Mouse (Mus musculus) brain, embryonic 18.5 days (tissue): ENCODE measurements around the gene Add1.
"Not testable (repeated sequence)": the region's sequence is repeated elsewhere in the genome, so short reads cannot be mapped to it uniquely, and the experiment has no call there.

Experiments used
- DNase-seq: peaks from one replicate; pipeline ENCODE4 v3.0.0-alpha.2; 2012; ENCODE audit warnings: low read depth, low spot score

Gene Add1

DNA sequence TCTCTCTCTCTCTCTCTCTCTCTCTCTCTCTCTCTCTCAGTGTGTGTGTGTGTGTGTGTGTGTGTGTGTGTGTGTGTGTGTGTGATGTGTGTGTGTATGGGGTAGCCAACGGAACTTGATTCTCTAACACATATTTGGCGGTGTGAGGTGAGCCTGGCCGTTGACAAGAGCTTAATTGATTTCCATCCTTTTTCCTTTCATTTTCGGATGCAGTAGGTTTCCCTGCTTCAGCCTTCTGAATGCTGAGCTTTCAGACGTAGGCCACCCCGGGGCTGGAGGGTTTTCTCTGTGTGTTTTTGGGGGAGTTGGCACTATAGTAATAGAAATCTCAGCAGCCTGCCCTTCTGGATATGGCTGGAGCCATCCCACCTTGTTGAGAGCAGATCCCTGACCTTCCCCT lies 23.2 kb upstream of the Add1 start:
- DNase-seq = no peak

DNA sequence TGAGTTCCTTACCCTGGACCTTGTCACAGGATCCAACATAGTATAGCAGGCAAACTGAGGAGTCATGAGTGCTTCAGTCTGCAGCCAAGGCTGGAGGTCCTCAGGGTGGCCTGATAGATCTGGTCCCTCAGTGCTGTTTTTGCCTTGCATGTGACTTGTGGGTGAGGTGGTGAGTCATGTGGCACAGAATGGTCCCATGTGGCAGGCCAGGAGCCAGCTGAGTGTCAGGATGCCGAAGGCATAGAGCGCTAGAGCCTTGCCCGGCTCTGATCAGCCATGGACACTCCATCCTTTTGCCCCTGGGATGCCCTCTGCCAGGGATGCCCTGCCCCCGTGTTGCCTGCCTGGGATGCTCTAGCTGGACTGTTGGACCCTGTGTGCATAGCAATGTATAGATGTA lies 21.6 kb upstream of the Add1 start:
- no peak for DNase-seq

DNA sequence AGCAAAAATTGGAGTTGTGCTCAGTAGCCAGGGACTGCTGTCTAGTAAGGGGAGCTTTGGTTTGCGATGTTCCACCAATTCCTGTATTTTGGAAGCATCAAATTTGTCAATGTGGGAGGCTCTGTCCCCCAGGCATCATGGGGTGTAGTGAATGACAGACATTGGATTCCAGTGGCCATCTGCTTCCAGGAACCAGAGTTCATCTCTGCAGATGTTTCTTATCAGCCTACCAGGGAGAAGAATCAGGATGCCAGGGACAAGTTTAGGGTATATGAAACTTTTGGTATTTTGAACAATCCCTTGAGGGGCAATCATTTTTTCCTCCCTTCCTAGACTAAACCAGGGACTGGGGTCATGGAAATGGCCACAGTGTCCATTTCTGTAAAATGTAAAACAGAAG lies 9.6 kb upstream of the Add1 start:
- DNase-seq = no peak

DNA sequence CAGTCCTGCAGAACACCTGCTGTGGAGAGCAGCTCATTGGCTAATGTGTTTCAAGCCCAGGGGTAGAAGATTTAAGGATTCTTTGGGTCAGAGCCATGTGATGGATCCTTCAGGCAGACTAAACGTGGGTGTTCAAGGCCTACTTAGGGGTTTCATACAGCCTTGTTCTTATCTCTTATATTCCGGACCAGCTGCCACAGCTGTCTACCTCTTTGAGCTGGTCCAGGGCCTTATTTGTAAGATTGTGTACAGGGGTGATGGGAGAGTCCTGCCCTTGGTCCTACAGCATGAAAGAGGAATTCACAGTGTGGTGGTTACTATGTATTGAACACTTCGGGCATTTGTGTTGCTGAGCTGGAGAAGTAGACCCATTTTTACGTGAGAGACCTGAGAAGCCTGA lies 9.2 kb upstream of the Add1 start:
- no peak for DNase-seq

DNA sequence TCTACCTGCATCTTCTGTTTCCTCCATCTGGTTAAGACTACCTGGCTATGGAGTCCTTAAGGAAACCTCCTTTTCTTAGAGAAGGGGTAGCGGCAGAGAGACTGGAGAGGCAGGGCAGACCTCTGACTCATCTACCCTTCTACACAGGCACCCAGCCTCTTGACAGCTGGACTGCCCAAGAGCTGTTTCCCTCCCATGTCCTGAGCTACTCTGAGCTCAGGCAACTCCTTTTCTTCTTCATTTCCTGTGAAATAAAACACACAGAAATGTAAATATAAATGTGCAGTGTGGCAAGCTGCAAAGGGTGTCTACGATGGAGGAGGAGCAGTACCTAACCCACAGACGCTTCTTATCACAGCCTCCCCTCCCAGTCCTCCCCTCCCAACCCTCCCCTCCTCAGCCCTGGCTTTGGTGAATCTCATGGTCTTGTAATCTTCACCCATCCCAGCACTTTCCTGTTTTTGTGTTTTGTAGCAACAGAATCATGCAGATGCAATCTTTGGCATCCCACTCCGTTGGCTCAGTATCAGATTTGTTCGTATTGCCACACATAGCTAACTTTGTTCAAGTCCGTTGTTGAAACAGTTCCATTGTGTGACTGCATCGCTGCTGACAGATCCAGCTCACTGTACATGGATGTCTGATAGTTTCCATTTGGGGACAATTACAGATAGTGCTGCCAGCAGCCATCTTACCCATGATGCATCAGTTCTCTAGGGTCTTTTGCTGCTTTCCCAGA lies 7.8 kb upstream of the Add1 start:
- DNase-seq = peak; percentile 37

DNA sequence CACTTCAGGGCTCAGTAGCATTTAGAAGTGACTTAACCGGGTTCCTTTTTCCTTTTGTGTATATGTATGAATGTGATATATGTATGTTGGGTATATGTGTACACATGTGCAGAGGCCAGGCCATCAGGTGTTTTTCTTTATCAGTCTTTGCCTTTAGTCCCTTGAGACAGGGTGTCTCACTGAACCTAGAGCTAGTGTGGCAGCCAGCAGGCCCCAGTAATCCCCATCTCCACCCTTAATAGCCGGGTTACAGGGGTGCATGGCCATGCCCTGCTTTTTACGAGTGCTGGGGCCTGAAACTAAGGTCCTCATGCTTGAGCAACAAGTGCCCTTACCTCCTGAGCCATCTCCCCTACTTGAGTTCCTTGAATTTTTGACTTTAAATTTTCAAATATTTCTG lies 1.9 kb upstream of the Add1 start:
- DNase-seq = no peak

DNA sequence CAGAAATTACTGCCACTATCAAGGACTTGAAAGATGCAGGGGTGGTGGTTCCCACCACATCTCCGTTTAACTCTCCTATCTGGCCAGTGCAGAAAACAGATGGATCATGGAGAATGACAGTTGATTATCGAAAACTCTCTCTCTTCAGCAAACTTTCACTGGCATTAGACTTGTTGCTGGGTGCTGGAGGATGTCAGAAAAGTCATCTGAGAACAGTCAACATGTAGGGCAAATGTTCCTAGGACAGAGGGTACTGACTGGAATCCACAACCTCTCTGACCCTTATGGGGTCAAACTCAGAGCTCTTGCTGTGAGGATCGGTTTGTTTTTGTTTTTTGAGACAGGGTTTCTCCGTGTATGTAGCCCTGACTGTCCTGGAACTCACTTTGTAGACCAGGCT lies 896 bp upstream of the Add1 start:
- DNase-seq = not testable (repeated sequence)

DNA sequence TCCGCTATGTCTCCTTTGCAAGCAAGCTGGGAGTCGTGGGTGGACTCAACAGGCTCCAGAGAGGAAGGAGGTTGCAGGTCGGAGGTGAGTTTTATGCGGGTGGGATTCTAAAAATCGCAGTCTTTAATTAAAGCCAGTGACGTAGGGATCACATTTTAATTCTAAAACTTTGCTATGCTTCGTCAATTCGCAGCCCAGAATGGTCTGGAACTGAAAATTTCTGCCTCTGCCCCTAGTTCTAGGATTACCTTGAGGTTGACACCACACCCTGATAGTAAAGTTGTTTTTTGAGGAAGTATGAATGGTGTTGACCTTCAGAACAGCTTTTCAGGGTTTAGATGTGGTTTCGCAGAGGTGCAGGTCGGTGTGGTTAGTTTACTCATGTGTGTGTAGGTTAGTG lies 1.3 kb downstream of the Add1 start:
- no peak for DNase-seq

DNA sequence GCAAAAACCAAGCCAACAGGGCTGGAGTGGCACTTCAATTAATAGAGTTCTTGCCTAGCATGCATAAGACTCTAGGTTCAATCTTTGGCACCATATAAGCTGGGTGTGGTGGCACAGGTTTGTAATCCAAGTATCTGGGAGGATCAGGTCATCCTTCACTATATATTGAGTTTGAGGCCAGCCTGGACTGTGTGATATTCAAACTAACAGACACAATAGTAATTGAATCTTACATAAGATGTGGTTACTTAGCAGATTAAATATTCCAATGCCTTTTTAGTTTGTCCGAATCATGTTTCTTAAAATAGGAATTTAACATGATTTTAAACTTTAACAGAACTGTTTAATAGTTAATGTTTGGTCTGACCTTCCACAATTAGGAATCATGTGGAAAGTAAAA lies 2.8 kb downstream of the Add1 start:
- DNase-seq = no peak

DNA sequence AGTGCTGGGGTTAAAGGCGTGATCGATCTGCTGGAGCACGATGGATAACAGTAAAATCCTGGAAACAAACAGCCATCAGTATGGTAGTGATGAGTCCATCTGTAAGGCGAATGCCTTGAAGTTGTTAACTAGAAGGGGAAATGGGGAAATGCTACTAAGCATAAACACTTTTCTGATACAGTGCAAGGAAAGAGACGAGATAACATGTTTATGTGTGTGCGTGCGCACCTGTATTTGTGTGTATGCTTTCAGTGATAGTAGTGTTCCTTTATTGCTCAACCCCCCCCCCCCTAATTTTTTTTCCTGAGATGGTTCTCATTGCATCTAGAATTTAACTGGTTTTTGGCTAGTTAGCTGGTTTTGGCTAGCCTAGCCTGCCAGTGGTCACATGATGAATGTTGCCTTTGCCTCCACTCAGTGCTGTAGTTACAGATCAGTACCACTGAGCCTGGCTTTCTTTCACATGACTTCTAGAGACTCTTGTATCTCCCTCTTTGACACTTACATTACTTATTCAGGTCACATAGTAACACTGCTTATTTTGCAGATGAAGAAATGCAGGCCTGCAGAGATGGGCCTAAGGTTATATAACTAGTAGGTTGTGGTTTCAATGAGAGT lies 4.7 kb downstream of the Add1 start:
- no peak for DNase-seq

DNA sequence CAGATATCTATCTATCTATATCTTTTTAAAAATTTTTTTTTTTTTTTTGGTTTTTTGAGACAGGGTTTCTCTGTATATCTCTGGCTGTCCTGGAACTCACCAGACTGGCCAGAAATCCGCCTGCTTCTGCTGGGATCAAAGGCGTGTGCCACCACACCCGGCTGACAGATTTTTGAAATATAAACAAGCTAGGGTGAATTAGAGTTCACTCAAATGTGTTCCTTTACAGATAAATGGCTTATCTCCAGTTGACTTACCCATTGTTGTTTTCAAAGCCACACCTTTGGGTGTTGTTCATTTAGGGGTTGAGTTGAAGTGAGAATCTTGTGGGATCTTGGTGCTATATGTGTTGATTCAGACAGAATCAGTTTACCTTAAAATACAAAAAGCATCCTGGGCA lies 5.9 kb downstream of the Add1 start:
- DNase-seq = no peak

DNA sequence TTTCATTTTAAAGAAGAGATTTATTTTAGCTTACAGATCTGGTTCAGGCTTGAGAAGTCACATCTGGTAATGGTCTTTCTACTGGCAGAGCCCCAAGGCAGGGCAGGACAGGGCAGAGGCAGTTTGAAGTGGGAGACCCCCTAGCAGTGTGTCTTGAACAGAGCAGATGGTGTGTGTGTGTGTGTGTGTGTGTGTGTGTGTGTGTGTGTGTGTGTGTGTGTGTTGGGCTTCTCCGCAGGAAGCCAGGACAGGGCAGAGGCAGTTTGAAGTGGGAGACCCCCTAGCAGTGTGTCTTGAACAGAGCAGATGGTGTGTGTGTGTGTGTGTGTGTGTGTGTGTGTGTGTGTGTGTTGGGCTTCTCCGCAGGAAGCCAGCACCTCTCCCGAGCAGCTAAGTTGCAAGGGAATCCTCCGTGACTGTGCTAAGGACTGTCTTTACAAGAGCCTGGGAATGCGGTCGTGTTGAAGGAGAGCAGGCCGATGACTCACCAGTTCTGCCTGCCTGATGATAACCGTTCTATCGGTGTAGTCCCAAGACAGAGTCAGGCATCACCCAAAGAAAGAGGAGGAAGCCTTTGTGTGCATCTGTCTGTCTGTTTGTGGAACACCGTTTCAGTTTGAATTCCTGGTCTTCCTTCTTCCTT lies 8.3 kb downstream of the Add1 start:
- not testable (repeated sequence) for DNase-seq

DNA sequence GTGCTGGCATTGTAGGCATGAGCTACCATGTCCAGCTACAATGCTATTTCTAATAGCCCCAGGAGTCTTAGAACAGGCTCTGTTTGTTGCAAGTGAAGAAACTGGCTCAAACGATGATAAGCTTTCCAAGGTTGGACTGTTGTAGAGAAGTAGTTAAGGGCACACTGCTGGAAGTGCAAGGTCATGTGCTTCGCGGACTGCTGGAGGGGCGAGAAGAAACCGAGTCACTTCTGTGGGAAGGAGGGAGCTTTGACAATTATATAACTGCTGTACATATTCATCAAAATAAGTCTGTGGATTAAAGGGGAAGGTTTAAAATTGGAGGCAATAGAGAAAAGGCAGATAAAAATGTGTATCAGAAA lies 8.8 kb downstream of the Add1 start:
- no peak for DNase-seq

DNA sequence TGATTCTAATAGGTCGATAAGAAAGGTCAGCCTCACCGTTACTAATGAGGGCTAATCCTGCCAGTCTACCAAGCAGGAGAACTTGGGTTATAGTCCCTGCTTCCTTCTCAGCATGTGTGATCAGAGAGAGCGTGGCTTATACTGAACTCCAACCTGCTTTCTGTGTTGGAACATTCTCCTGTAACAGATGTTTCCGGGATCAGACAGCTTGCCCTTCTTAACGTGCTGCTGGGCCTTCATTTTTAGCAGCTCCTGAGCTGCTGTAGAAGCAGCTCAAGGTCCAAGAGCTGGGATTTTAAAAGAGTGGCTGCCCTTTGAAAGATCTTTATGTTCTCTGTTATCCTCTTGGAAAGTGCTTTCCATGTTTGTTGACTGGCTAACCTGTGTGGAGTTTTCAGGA lies 11.8 kb downstream of the Add1 start:
- DNase-seq = no peak

DNA sequence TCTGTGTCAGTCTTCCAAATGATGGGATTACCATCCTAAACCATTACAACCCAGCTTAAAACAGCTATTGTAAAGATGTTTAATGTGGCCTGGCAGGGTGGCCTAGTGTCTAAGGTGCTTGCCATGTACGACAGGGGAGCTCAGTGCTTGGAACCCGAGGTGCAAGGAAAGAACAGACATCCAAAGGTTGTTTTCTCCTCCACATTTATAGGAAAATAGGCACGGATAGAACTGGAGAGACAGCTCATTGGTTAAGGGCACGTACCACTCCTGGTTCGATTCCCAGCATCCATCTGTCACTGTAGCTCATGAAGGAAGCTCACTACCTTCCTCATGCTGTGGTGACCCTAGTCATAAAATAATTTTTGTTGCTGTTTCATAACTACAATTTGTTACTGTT lies 14.4 kb downstream of the Add1 start:
- no peak for DNase-seq

DNA sequence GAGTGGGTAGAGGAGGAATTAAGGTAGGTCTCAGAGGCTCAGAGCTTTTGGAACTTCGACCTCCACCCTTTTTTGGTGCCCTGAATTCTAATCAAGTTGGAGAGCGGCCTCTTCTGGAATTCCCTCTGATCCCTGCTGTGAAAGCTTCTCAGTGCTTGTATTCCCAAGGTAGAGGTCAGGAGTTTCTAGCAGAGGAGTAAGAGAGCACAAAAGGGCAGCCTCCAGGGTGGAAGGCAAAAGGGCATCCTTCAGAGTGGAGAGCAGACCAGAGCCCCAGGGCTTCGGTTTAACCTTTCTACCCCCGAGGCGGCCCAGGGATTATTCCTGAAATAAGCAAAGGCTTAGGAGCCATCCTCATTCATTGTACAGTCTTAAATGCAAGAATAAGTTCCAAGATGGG lies 16.6 kb downstream of the Add1 start:
- no peak for DNase-seq

DNA sequence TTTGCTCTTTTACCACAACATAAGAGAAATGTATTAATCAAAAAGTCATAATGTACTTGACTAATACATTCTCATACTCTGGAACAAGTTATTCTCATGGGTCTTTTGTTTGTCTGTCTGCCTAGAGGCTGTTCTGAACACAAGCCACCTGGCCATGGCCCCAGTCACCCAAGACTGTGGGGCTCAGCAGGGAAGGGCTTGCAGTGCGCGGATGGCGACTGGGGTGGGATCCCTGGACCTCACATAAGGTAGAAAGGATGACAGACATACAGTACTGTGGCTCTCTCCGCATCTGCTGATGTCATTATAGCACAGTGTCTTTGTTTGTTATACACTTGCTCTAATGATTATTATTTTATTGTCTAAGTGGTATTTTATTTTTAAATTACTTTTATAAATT lies 17.2 kb downstream of the Add1 start:
- no peak for DNase-seq

DNA sequence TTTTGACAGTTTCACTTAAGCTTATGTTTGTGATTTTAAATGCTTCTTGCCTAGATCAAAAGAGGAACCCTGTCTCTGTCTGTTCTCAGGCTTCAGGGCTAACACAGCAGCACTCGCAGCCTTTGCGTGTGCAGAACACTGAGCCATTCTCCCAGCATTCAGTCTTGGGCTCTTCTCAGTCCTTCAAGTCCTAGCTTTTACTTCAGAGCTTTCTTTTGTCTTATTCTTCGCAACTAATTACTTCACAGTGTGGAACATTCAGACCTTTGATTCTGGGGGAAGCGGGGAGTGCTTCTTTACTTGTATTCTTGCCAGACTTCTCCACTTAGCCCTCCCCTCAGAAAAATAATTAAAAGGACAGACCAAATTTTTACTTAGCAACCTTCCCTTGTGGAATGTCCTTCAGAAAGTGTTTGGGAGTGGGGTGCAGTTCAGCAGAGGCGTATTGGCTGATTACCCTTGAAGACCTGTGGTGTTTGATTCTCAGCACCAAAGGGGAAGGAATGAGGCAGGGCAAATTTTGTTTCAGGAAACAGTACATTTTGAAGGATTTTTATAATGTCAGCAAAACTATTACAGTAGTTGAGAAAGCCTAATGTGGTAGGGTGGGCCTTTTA lies 18.0 kb downstream of the Add1 start:
- DNase-seq = no peak

DNA sequence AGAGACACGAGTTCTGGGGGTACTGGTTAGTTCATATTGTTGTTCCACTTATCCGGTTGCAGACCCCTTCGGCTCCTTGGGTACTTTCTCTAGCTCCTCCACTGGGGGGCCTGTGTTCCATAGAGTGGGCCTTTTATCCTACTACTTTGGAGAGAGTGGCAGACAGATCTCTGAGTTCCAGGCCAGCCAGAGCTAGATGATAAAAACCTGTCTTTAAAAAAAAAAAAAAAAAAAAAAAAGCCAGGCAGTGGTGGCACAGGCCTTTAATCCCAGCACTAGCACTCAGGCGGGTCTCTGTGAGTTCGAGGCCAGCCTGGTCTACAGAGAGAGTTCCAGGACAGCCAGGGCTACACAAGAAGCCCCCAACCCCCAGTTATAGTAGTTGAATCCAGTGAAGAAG lies 18.8 kb downstream of the Add1 start:
- DNase-seq = not testable (repeated sequence)

DNA sequence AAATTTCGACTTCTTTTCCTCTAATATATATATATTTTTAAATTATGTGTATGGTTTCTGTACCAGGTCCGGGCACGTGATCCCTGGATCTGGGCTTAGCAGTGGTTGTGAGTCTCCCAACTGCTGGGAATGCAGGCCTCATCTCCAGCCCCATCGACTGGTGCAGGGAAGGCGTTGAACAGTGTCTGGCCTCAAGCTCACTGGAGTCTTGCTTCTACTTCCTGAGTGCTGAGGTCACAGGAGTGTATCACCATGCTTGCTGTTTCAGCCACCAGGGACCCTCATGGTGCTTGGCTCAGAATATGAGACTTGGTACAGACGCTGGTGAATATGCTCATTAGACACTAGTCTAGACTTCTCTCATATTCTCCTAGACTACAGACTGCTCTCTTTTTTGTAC lies 19.2 kb downstream of the Add1 start:
- DNase-seq = no peak

DNA sequence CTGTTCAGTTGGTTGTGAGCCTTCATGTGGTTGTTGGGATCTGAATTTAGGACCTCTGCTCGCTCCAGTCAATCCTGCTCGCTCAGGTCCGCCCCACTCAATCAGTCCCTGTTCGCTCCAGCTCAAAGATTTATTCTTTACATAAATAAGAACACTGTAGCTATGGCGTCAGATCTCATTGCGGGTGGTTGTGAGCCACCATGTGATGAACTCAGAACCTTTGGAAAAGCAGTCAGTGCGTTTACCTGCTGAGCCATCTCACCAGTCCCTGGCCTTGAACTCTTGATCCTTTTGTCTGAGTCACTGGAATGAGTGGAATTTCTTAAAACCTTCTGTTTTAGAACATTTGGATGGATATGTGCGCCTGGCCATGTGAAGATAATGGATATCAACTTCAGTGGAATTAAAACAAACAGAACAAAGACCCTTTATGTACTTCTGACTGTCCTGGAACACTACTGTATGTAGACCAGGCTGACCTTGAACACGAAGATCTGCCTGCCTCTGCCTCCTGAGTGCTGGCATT lies 19.8 kb downstream of the Add1 start:
- no peak for DNase-seq

DNA sequence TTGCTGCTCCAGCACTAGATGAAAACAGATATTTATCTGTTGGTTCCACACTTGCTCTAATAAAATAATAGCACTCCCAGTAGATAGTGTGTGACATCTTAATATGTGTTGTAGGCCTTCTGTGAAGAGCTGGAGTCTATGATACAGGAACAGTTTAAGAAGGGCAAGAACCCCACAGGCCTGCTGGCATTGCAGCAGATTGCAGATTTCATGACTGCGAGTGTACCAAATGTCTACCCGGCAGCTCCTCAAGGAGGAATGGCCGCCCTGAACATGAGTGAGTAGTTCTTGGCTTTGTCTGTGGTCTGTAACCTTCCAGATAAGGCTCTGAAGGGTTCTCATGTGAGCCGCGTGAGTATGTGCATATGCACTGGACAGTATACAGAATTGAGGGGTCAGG lies 31.1 kb downstream of the Add1 start:
- DNase-seq = no peak
